Mouse (Mus musculus) limb, embryonic 14.5 days (tissue): ENCODE data around the gene Gmpr. TPM values are rescaled to one million over a fixed set of nuclear protein-coding genes. Genes with fewer than 3 reads are reported as not detected.

Source experiments
- ATAC-seq: fragments of 200-750 bp; cut with Nextera tagmentation; 2 replicates; pipeline ENCODE4 v1.8.0; 2017; ENCODE audit warnings: low read depth, moderate number of reproducible peaks, moderate TSS enrichment; ENCODE audit not compliant: low FRiP score
- DNase-seq: peaks from one replicate; pipeline ENCODE4 v3.0.0-alpha.2; 2015; ENCODE audit warnings: low spot score
- H3K27ac ChIP-seq: fragments of 300-500 bp; sonication (generic); replicated peaks from 2 replicates; pipeline ENCODE4 v1.5.1; 2014; ENCODE audit warnings: low read depth, mild to moderate bottlenecking, low read length, moderate library complexity, mixed read lengths
- H3K27me3 ChIP-seq: fragments of 300-500 bp; sonication (generic); 2 replicates; pipeline ENCODE4 v1.6.1; 2014; ENCODE audit warnings: low read length, mixed read lengths; ENCODE audit not compliant: control insufficient read depth, insufficient read depth
- H3K36me3 ChIP-seq: fragments of 300-500 bp; sonication (generic); 2 replicates; pipeline ENCODE4 v1.6.1; 2014; ENCODE audit warnings: mild to moderate bottlenecking, low read length, moderate library complexity, mixed read lengths; ENCODE audit not compliant: control insufficient read depth, insufficient read depth
- H3K4me1 ChIP-seq: fragments of 300-500 bp; sonication (generic); 2 replicates; pipeline ENCODE4 v1.6.1; 2014; ENCODE audit warnings: antibody characterized with exemption, low read length, mixed read lengths; ENCODE audit not compliant: control insufficient read depth, insufficient read depth
- H3K4me2 ChIP-seq: fragments of 300-500 bp; sonication (generic); replicated peaks from 2 replicates; pipeline ENCODE4 v1.6.1; 2014; ENCODE audit warnings: low read depth, mild to moderate bottlenecking, low read length, moderate library complexity; ENCODE audit not compliant: severe bottlenecking
- H3K4me3 ChIP-seq: fragments of 300-500 bp; sonication (generic); replicated peaks from 2 replicates; pipeline ENCODE4 v1.5.1; 2014; ENCODE audit warnings: low read length
- H3K9ac ChIP-seq: fragments of 300-500 bp; sonication (generic); 2 replicates; pipeline ENCODE4 v1.6.1; 2014; ENCODE audit warnings: mild to moderate bottlenecking, low read depth, low read length, moderate library complexity; ENCODE audit not compliant: severe bottlenecking
- H3K9me3 ChIP-seq: fragments of 300-500 bp; sonication (generic); 2 replicates; pipeline ENCODE4 v1.6.1; 2016; ENCODE audit warnings: low read length; ENCODE audit not compliant: control insufficient read depth
- POLR2A ChIP-seq: fragments of 200-500 bp; IDR thresholded peaks from 2 replicates; pipeline ENCODE4 v1.8.0; 2012; ENCODE audit warnings: inconsistent platforms, mild to moderate bottlenecking, moderate library complexity, borderline replicate concordance; ENCODE audit not compliant: insufficient read depth, insufficient read length; ENCODE audit errors: extremely low read depth
- WGBS: fragments of 180-500 bp; shearing (Covaris S2); extraction: QIAGEN DNeasy Blood & Tissue Kit; methylation state at CpG from one replicate; pipeline ENCODE4 v1.1.7; 2014; 5-methylcytosine and 5-hydroxymethylcytosine counted together
- polyA plus RNA-seq, 2 experiments: library from polyadenylated mRNA; depleted of rRNA in 1 of 2; stranded (reverse) in 1 of 2; unstranded in 1 of 2; fragments of >200 nt; fragmentation: Nextera tagmentation in 1 of 2; extraction: Ambion mirVana in 1 of 2; gene quantifications; 2 replicates each; pipeline versions ENCODE4 v1.2.1 to v1.2.3; 2012 to 2014

Gmpr gene
- polyA plus RNA-seq, 2 experiments = 21.3 to 36.8 TPM

- no peaks in the 10 kb centered on the region for H3K9me3 ChIP-seq
- no peak overlapping the region for H3K9ac ChIP-seq
- no peaks in the 10 kb centered on the region for H3K27me3 ChIP-seq
- DNase-seq (no peak), ATAC-seq (no peak)
- no peak overlapping the region for H3K4me3 ChIP-seq
- TF ChIP-seq POLR2A = no peak
- H3K27ac ChIP-seq = no peak overlapping the region
- 0 out of 2 replicates have a peak, but pooled peaks cover 2% of the 10 kb centered on the region for H3K4me1 ChIP-seq
- H3K4me2 ChIP-seq = no peak overlapping the region
- WGBS = 87% methylated on average over 5 of the region's 5 CpGs
- H3K36me3 ChIP-seq = no peaks in the 10 kb centered on the region
Observed at GRCm38 (mm10) chr13:45502791-45503190, 4.5 kb upstream of the Gmpr start.

- Histone ChIP-seq H3K4me3 (no peak overlapping the region), H3K9ac (no peak overlapping the region), H3K27me3 (no peaks in the 10 kb centered on the region), H3K4me1 (peaks cover 9% of the 10 kb centered on the region; the same call in 1 of the 2 replicates), H3K36me3 (no peaks in the 10 kb centered on the region), H3K9me3 (no peaks in the 10 kb centered on the region), H3K4me2 (no peak overlapping the region), H3K27ac (no peak overlapping the region)
- WGBS = 92% methylated on average over 3 of the region's 3 CpGs
- no peak for TF ChIP-seq POLR2A
- DNase-seq (no peak), ATAC-seq (no peak)
Observed at GRCm38 (mm10) chr13:45505546-45505945, 1.7 kb upstream of the Gmpr start.

GRCm38 (mm10) chr13:45508495-45508894 is 1.3 kb downstream of the Gmpr start:
- H3K4me3 ChIP-seq = peak overlapping the region; percentile 52
- ATAC-seq (no peak), DNase-seq (peak; percentile 15)
- no peaks in the 10 kb centered on the region for H3K9me3 ChIP-seq
- H3K36me3 ChIP-seq = no peaks in the 10 kb centered on the region
- 2% methylated on average over 8 of the region's 8 CpGs for WGBS
- H3K27ac ChIP-seq = no peak overlapping the region
- H3K4me1 ChIP-seq = peaks cover 17% of the 10 kb centered on the region; the same call in 1 of the 2 replicates
- TF ChIP-seq POLR2A = no peak
- H3K27me3 ChIP-seq = no peaks in the 10 kb centered on the region
- peak overlapping the region; percentile 95 for H3K4me2 ChIP-seq
- peak overlapping the region; percentile 58; the same call in 1 of the 2 replicates for H3K9ac ChIP-seq

- Histone ChIP-seq H3K4me3 (no peak overlapping the region), H3K4me2 (no peak overlapping the region), H3K27me3 (no peaks in the 10 kb centered on the region), H3K9ac (no peak overlapping the region), H3K36me3 (no peaks in the 10 kb centered on the region), H3K27ac (no peak overlapping the region), H3K4me1 (peaks cover 17% of the 10 kb centered on the region; the same call in 1 of the 2 replicates), H3K9me3 (no peaks in the 10 kb centered on the region)
- no peak for TF ChIP-seq POLR2A
- ATAC-seq (no peak), DNase-seq (no peak)
- WGBS = 73% methylated on average over 6 of the region's 6 CpGs
Observed at GRCm38 (mm10) chr13:45509366-45509765, 2.1 kb downstream of the Gmpr start.

- no peak for TF ChIP-seq POLR2A
- H3K27ac ChIP-seq = no peak overlapping the region
- H3K4me2 ChIP-seq = no peak overlapping the region
- 75% methylated on average over 6 of the region's 6 CpGs for WGBS
- no peak overlapping the region for H3K9ac ChIP-seq
- H3K9me3 ChIP-seq = no peaks in the 10 kb centered on the region
- DNase-seq (no peak), ATAC-seq (no peak)
- no peaks in the 10 kb centered on the region for H3K27me3 ChIP-seq
- no peak overlapping the region for H3K4me3 ChIP-seq
- no peaks in the 10 kb centered on the region for H3K36me3 ChIP-seq
- H3K4me1 ChIP-seq = peaks cover 34% of the 10 kb centered on the region
Observed at GRCm38 (mm10) chr13:45511706-45512435, 4.6 kb downstream of the Gmpr start.

- Histone ChIP-seq H3K9me3 (no peaks in the 10 kb centered on the region), H3K4me2 (no peak overlapping the region), H3K27me3 (no peaks in the 10 kb centered on the region), H3K4me3 (no peak overlapping the region), H3K9ac (no peak overlapping the region), H3K4me1 (peaks cover 40% of the 10 kb centered on the region), H3K36me3 (no peaks in the 10 kb centered on the region), H3K27ac (no peak overlapping the region; the same call in 1 of the 2 replicates)
- WGBS = 76% methylated on average over 8 of the region's 8 CpGs
- ATAC-seq (no peak), DNase-seq (no peak)
- TF ChIP-seq POLR2A = no peak
Observed at GRCm38 (mm10) chr13:45512531-45512930, 5.3 kb downstream of the Gmpr start.
